Mouse (Mus musculus) gonadal fat pad, adult 2 months (tissue): ENCODE data around the gene Tas1r3. TPM values are rescaled to one million over a fixed set of nuclear protein-coding genes. Genes with fewer than 3 reads are reported as not detected.

Experiments used
- polyA plus RNA-seq: library from polyadenylated mRNA; depleted of rRNA; stranded (reverse); fragments of >200 nt; gene quantifications from 2 replicates; pipeline ENCODE4 v1.2.3, GENCODE M21; 2012; rRNA removed

The Tas1r3 gene
- polyA plus RNA-seq, 1 experiment, result 0.43 TPM

Other genes starting within 250 kb of the Tas1r3 start
- 17.2 and 26.3 TPM in 2 replicates for gene Cdk11b, start 238.5 kb downstream of the Tas1r3 start, polyA plus RNA-seq
- gene Gm10563, start 218.0 kb downstream of the Tas1r3 start, polyA plus RNA-seq, result not detected in 2 replicates
- gene Mmp23, start 210.0 kb downstream of the Tas1r3 start, polyA plus RNA-seq, result 58.9 and 64.6 TPM in 2 replicates
- 52.9 TPM in 2 replicates for gene Mib2, start 194.2 kb downstream of the Tas1r3 start, polyA plus RNA-seq
- 35.3 and 39.7 TPM in 2 replicates for gene Fndc10, start 169.0 kb downstream of the Tas1r3 start, polyA plus RNA-seq
- gene Ssu72, start 158.6 kb downstream of the Tas1r3 start, polyA plus RNA-seq, result 105 and 122 TPM in 2 replicates
- gene Tmem240, start 128.6 kb downstream of the Tas1r3 start, polyA plus RNA-seq, result 0.98 and 1.2 TPM in 2 replicates
- gene Atad3a, start 102.3 kb downstream of the Tas1r3 start, polyA plus RNA-seq, result 52.8 and 68.3 TPM in 2 replicates
- gene Vwa1, start 88.7 kb downstream of the Tas1r3 start, polyA plus RNA-seq, result 21.2 and 28.0 TPM in 2 replicates
- gene Tmem88b, start 77.5 kb downstream of the Tas1r3 start, polyA plus RNA-seq, result 2.4 and 4.7 TPM in 2 replicates
- gene Ankrd65, start 72.9 kb downstream of the Tas1r3 start, polyA plus RNA-seq, result 1.9 and 2.6 TPM in 2 replicates
- gene Mrpl20, start 60.5 kb downstream of the Tas1r3 start, polyA plus RNA-seq, result 71.2 and 101 TPM in 2 replicates
- 63.7 and 69.3 TPM in 2 replicates for gene Ccnl2, start 50.9 kb downstream of the Tas1r3 start, polyA plus RNA-seq
- 122 and 145 TPM in 2 replicates for gene Aurkaip1, start 32.1 kb downstream of the Tas1r3 start, polyA plus RNA-seq
- 156 and 190 TPM in 2 replicates for gene Mxra8, start 23.7 kb downstream of the Tas1r3 start, polyA plus RNA-seq
- gene Dvl1, start 16.0 kb downstream of the Tas1r3 start, polyA plus RNA-seq, result 124 and 139 TPM in 2 replicates
- gene Cptp, start 6.1 kb upstream of the Tas1r3 start, polyA plus RNA-seq, result 30.8 and 31.0 TPM in 2 replicates
- 33.7 and 36.5 TPM in 2 replicates for gene Ints11, start 6.2 kb upstream of the Tas1r3 start, polyA plus RNA-seq
- 44.0 and 49.9 TPM in 2 replicates for gene Pusl1, start 28.4 kb upstream of the Tas1r3 start, polyA plus RNA-seq
- 27.7 and 28.2 TPM in 2 replicates for gene Acap3, start 28.5 kb upstream of the Tas1r3 start, polyA plus RNA-seq
- 47.7 and 53.3 TPM in 2 replicates for gene Ube2j2, start 80.5 kb upstream of the Tas1r3 start, polyA plus RNA-seq
- 131 and 135 TPM in 2 replicates for gene C1qtnf12, start 99.0 kb upstream of the Tas1r3 start, polyA plus RNA-seq
- 8.8 and 9.6 TPM in 2 replicates for gene B3galt6, start 129.3 kb upstream of the Tas1r3 start, polyA plus RNA-seq
- gene Sdf4, start 129.5 kb upstream of the Tas1r3 start, polyA plus RNA-seq, result 119 and 131 TPM in 2 replicates
- 3.5 and 3.8 TPM in 2 replicates for gene Tnfrsf4, start 150.5 kb upstream of the Tas1r3 start, polyA plus RNA-seq
- 3.5 and 3.6 TPM in 2 replicates for gene Tnfrsf18, start 162.8 kb upstream of the Tas1r3 start, polyA plus RNA-seq
- gene Ttll10, start 196.1 kb upstream of the Tas1r3 start, polyA plus RNA-seq, result 17.0 and 21.7 TPM in 2 replicates
- 23.5 and 23.8 TPM in 2 replicates for gene 9430015G10Rik, start 246.6 kb upstream of the Tas1r3 start, polyA plus RNA-seq